Mouse (Mus musculus): ENCODE data around the gene Usp47.

- no peak for TF ChIP-seq POLR2A (IDR thresholded peaks at IDR 0.05; ENCODE audit: insufficient read length, low read depth)
- TF ChIP-seq E2F4 (IDR thresholded peaks at IDR 0.05; ENCODE audit: insufficient read depth) = no peak
- TF ChIP-seq SRF (IDR thresholded peaks at IDR 0.05; ENCODE audit: control insufficient read depth, insufficient read length, low read depth) = no peak
- TF ChIP-seq USF1 (IDR thresholded peaks at IDR 0.05; ENCODE audit: low read depth) = no peak
- TF ChIP-seq POLR2AphosphoS2 (IDR thresholded peaks at IDR 0.05; ENCODE audit: insufficient read length, low read depth) = no peak
- no peak for TF ChIP-seq MAX (IDR thresholded peaks at IDR 0.05; ENCODE audit: low read depth)
- no peak for TF ChIP-seq TCF12 (IDR thresholded peaks at IDR 0.05; ENCODE audit: insufficient read depth, poor library complexity, severe bottlenecking)
Observed at GRCm38 (mm10) chr7:111997441-111997840, 25.9 kb upstream of the Usp47 start.
